Mouse (Mus musculus) limb, embryonic 11.5 days (tissue): ENCODE results near the gene Armcx1. TPM values are rescaled to one million over a fixed set of nuclear protein-coding genes. Genes with fewer than 3 reads are reported as not detected.
"Not testable (repeated sequence)": the region's sequence is repeated elsewhere in the genome, so short reads cannot be mapped to it uniquely, and the experiment has no call there.

Experiments
- ATAC-seq: fragments of 200-750 bp; cut with Nextera tagmentation; 2 replicates; pipeline ENCODE4 v1.8.0; 2017; ENCODE audit warnings: low read depth; ENCODE audit not compliant: insufficient number of reproducible peaks, low FRiP score, low TSS enrichment
- DNase-seq: peaks from one replicate; pipeline ENCODE4 v3.0.0-alpha.2; 2015; ENCODE audit warnings: low spot score
- H3K27ac ChIP-seq: fragments of 300-500 bp; sonication (generic); replicated peaks from 2 replicates; pipeline ENCODE4 v1.5.1; 2014; ENCODE audit warnings: low read depth, mild to moderate bottlenecking, low read length
- H3K27me3 ChIP-seq: fragments of 300-500 bp; sonication (generic); 2 replicates; pipeline ENCODE4 v1.6.1; 2014; ENCODE audit warnings: mild to moderate bottlenecking, low read length, mixed read lengths; ENCODE audit not compliant: control insufficient read depth, insufficient read depth
- H3K36me3 ChIP-seq: fragments of 300-500 bp; sonication (generic); 2 replicates; pipeline ENCODE4 v1.6.1; 2014; ENCODE audit warnings: mild to moderate bottlenecking, low read length, moderate library complexity, mixed read lengths; ENCODE audit not compliant: control insufficient read depth, insufficient read depth
- H3K4me1 ChIP-seq: fragments of 300-500 bp; sonication (generic); 2 replicates; pipeline ENCODE4 v1.6.1; 2014; ENCODE audit warnings: low read length, mixed read lengths; ENCODE audit not compliant: control insufficient read depth, insufficient read depth
- H3K4me2 ChIP-seq: fragments of 300-500 bp; sonication (generic); 2 replicates; pipeline ENCODE4 v1.6.1; 2014; ENCODE audit warnings: low read depth, mild to moderate bottlenecking, moderate library complexity; ENCODE audit not compliant: severe bottlenecking
- H3K4me3 ChIP-seq: fragments of 300-500 bp; sonication (generic); 2 replicates; pipeline ENCODE4 v1.5.1; 2014; ENCODE audit warnings: low read depth, low read length
- H3K9ac ChIP-seq: fragments of 300-500 bp; sonication (generic); 2 replicates; pipeline ENCODE4 v1.6.1; 2014; ENCODE audit warnings: mild to moderate bottlenecking, low read length
- H3K9me3 ChIP-seq: fragments of 300-500 bp; sonication (generic); 2 replicates; pipeline ENCODE4 v1.6.1; 2016; ENCODE audit warnings: low read length; ENCODE audit not compliant: control insufficient read depth
- WGBS: fragments of 180-500 bp; shearing (Covaris S2); extraction: QIAGEN DNeasy Blood & Tissue Kit; methylation state at CpG from one replicate; pipeline ENCODE4 v1.1.7; 2014; 5-methylcytosine and 5-hydroxymethylcytosine counted together
- polyA plus RNA-seq: library from polyadenylated mRNA; unstranded; fragments of >200 nt; fragmentation: Nextera tagmentation; extraction: Ambion mirVana; gene quantifications from 2 replicates; pipeline ENCODE4 v1.2.1, GENCODE M21; 2014

Armcx1 gene
- polyA plus RNA-seq, 1 experiment from 2014 or later: 44.3 TPM

GRCm38 (mm10) chrX:134750764-134751592 is 33.2 kb downstream of the Armcx1 start, which contains the start of gene Armcx6:
Gene Armcx6, minus strand, starts transcription at chrX:134751417.
- peak; percentile 76 for DNase-seq

GRCm38 (mm10) chrX:134751910-134752309 is 34.1 kb downstream of the Armcx1 start:
- H3K9me3 ChIP-seq: no peaks in the 10 kb centered on the region
- no peak overlapping the region for H3K9ac ChIP-seq
- no peak overlapping the region for H3K4me2 ChIP-seq
- 54% methylated on average over 2 of the region's 2 CpGs for WGBS
- no peak overlapping the region for H3K27ac ChIP-seq
- no peaks in the 10 kb centered on the region for H3K36me3 ChIP-seq
- no peak for DNase-seq
- ATAC-seq: no peak
- H3K4me3 ChIP-seq: no peak overlapping the region
- no peaks in the 10 kb centered on the region for H3K4me1 ChIP-seq
- H3K27me3 ChIP-seq: 0 out of 2 replicates have a peak, but pooled peaks cover 7% of the 10 kb centered on the region

More at GRCm38 (mm10) chrX:134750764-134751592, 33.2 kb downstream of the Armcx1 start, which contains the start of gene Armcx6:
- peak; percentile 89 for ATAC-seq
- H3K27ac ChIP-seq: peak within 1 kb of the TSS; percentile 74
- H3K36me3 ChIP-seq: no peaks in the 10 kb centered on the region
- H3K4me3 ChIP-seq: peak within 1 kb of the TSS; percentile 36
- no peaks in the 10 kb centered on the region for H3K4me1 ChIP-seq
- 0 out of 2 replicates have a peak, but pooled peaks cover 7% of the 10 kb centered on the region for H3K27me3 ChIP-seq
- H3K9ac ChIP-seq: peak within 1 kb of the TSS; percentile 56
- H3K9me3 ChIP-seq: no peaks in the 10 kb centered on the region
- H3K4me2 ChIP-seq: peak within 1 kb of the TSS; percentile 50
- WGBS: 18% methylated on average over 36 of the region's 36 CpGs

- Histone ChIP-seq H3K9ac (no peak overlapping the region), H3K4me2 (no peak overlapping the region), H3K27me3 (0 out of 2 replicates have a peak, but pooled peaks cover 7% of the 10 kb centered on the region), H3K36me3 (no peaks in the 10 kb centered on the region), H3K4me1 (no peaks in the 10 kb centered on the region), H3K9me3 (no peaks in the 10 kb centered on the region), H3K27ac (no peak overlapping the region), H3K4me3 (no peak overlapping the region)
- WGBS: 38% methylated on average over 4 of the region's 4 CpGs
- ATAC-seq (no peak), DNase-seq (no peak)
Observed at GRCm38 (mm10) chrX:134752584-134752983, 34.8 kb downstream of the Armcx1 start.

GRCm38 (mm10) chrX:134756434-134757292 is 38.9 kb downstream of the Armcx1 start, which contains the start of gene Armcx3:
Gene Armcx3, plus strand, starts transcription at chrX:134756595.
- Histone ChIP-seq H3K27me3 (0 out of 2 replicates have a peak, but pooled peaks cover 5% of the 10 kb centered on the region), H3K27ac (no peak within 1 kb of the TSS), H3K36me3 (no peaks in the 10 kb centered on the region), H3K4me3 (peak within 1 kb of the TSS; percentile 53), H3K9me3 (no peaks in the 10 kb centered on the region), H3K9ac (peak within 1 kb of the TSS; percentile 66), H3K4me1 (no peaks in the 10 kb centered on the region), H3K4me2 (peak within 1 kb of the TSS; percentile 35)
- WGBS: 22% methylated on average over 44 of the region's 46 CpGs
- peak; percentile 86 for ATAC-seq
- DNase-seq: peak; percentile 54

GRCm38 (mm10) chrX:134757293-134757995 is 39.7 kb downstream of the Armcx1 start:
- Histone ChIP-seq H3K9ac (peak overlapping the region; percentile 66; the same call in 1 of the 2 replicates), H3K27me3 (0 out of 2 replicates have a peak, but pooled peaks cover 5% of the 10 kb centered on the region), H3K9me3 (no peaks in the 10 kb centered on the region), H3K4me2 (peak overlapping the region; percentile 35), H3K27ac (no peak overlapping the region), H3K36me3 (no peaks in the 10 kb centered on the region), H3K4me1 (no peaks in the 10 kb centered on the region), H3K4me3 (peak overlapping the region; percentile 53)
- DNase-seq: no peak
- 21% methylated on average over 13 of the region's 13 CpGs for WGBS
- ATAC-seq: no peak

- peak; percentile 54; the same call in 1 of the 2 replicates for ATAC-seq
- not testable (repeated sequence) for DNase-seq, H3K4me1 ChIP-seq, H3K27ac ChIP-seq, H3K4me3 ChIP-seq, H3K36me3 ChIP-seq, H3K9ac ChIP-seq, H3K4me2 ChIP-seq, H3K9me3 ChIP-seq, H3K27me3 ChIP-seq
- WGBS: 54% methylated on average over 3 of the region's 4 CpGs
Observed at GRCm38 (mm10) chrX:134763428-134764198, 45.9 kb downstream of the Armcx1 start.
